Mouse (Mus musculus): Measurements from ENCODE around the gene Nelfe. TPM values are rescaled to one million over a fixed set of nuclear protein-coding genes. Genes with fewer than 3 reads are reported as not detected.
"Not testable (repeated sequence)": the region's sequence is repeated elsewhere in the genome, so short reads cannot be mapped to it uniquely, and the experiment has no call there.

Gene Nelfe
- polyA plus RNA-seq, 1 experiment, result 53.8 TPM

- no peak for DNase-seq (ENCODE audit: low read depth)
Observed at GRCm38 (mm10) chr17:34893072-34893824, 43.1 kb downstream of the Nelfe start.

GRCm38 (mm10) chr17:34894074-34894597 is 43.9 kb downstream of the Nelfe start:
- no peak for DNase-seq (ENCODE audit: low read depth)

- no peak for DNase-seq (ENCODE audit: low read depth)
Observed at GRCm38 (mm10) chr17:34894801-34895530, 44.8 kb downstream of the Nelfe start.

DNA sequence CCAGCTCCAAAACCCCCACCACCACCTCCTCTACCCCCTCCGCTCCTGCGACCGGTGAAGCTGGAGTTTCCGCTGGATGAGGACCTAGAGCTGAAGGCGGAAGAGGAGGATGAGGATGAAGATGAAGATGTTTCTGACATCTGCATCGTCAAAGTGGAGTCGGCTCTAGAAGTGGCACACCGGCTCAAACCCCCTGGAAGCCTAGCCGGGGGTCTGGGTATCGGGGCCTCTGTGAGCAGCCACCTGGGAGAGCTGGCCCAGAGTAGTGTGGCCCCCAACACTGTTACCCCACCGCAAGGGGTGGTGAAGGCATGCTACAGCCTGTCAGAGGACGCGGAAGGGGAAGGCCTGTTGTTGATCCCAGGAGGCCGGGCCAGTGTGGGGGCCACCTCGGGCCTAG is 45.5 kb downstream of the Nelfe start:
- no peak for DNase-seq (ENCODE audit: low read depth)

DNA sequence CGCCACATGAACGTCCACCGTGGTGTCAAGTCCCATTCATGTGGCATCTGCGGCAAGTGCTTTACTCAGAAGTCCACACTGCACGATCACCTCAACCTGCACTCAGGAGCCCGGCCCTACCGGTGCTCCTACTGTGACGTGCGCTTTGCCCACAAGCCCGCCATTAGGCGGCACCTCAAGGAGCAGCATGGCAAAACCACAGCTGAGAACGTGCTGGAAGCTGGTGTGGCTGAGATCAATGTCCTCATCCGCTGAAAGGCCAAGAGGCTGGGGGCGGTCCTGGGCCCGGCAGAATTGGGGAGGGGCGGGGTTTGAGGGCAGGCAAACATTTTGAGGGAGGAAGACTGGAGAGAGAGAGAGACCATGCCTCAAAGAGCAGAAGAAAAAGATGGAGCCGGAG is 46.2 kb downstream of the Nelfe start:
- no peak for DNase-seq (ENCODE audit: low read depth)

GRCm38 (mm10) chr17:34897373-34898159 is 47.4 kb downstream of the Nelfe start:
- no peak for DNase-seq (ENCODE audit: low read depth)

DNA sequence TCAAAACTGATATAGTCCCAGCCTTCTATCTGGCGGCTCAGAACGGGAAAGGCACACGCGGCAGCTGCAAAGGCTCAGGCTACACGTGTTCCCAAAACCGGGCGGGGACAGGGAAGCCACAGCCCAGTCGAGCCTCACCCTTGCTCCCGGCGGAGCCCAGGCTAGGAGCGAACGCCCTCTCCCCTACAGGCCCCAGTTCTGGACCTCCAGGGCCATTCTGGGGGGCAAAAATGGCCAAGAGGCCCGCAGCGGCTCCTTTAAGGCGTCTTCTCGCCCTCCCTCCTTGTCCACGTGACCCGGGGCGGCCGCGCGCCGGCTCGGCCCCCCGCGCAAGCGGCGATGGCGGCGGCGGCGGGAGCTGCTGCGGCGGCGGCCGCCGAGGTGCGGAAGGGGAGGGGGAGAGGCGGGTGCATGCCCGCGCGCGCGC is 48.0 kb downstream of the Nelfe start, which contains the start of the genes C2 and Ehmt2:
TSS of gene C2 (minus strand) at position 106 of the 427 bp plus-strand sequence.
TSS of gene Ehmt2 (plus strand) at position 310 of the 427 bp plus-strand sequence.
- DNase-seq (ENCODE audit: low read depth), result no peak

DNA sequence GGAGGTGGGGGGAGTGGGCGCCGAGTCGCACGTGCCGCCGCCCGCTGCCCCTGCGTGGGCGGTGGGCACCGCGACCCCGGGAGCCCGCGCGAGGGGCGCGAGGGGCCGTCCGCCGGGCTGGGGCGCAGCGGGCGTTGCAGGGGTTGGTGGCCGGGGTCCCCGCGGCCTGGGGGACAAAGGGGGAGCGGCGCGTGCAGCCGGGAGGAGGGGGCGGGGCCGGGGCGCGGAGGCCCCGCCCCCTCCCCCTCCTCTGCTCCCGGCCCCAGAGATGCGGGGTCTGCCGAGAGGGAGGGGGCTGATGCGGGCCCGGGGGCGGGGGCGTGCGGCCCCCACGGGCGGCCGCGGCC is 48.5 kb downstream of the Nelfe start:
- DNase-seq (ENCODE audit: low read depth), result no peak

GRCm38 (mm10) chr17:34899053-34899889 is 49.1 kb downstream of the Nelfe start:
- DNase-seq (ENCODE audit: low read depth), result no peak

DNA sequence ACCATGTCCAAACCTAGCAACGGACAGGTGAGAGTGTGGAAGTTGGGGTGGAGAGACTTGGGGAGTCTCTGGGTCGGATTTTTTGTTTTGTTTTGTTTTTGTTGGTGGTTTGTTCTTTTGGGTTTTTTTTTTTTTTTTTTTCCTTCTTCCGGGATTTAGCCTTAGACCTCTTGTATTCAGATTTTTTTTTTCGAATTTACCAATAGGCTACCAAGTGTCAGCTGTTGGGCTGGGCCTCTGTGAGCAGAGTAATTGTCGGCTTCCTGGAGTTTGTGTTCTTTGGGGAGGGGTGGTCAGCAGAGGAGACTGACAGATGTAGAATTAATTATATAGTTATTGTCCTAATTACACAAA is 49.7 kb downstream of the Nelfe start:
- DNase-seq (ENCODE audit: low read depth), result no peak

- DNase-seq (ENCODE audit: low read depth), result not testable (repeated sequence)
Observed at GRCm38 (mm10) chr17:34900826-34901225, 50.6 kb downstream of the Nelfe start.

GRCm38 (mm10) chr17:34901948-34902347 is 51.8 kb downstream of the Nelfe start:
- DNase-seq (ENCODE audit: low read depth), result not testable (repeated sequence)

DNA sequence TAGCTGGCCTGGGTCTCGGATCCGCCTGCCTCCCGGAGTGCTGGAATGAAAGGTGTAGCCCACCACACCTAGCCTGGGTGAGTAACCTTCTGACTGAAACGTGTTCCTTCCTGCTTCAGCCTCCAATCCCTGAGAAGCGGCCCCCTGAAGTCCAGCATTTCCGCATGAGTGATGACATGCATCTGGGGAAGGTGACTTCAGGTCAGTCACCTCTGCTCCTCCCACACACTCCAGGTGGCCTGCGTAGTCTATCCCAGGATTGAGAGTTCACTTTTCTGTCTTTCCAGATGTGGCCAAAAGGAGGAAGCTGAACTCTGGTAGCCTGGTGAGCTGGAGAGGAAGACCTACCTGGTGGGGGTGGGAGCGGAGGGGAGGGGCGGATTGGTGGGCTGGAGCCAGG is 52.7 kb downstream of the Nelfe start:
- DNase-seq (ENCODE audit: low read depth), result no peak

Other genes starting within 250 kb of the Nelfe start
- 99.2 and 108 TPM in 2 replicates for gene Rnf5, start 246.7 kb upstream of the Nelfe start, polyA plus RNA-seq (2012; rRNA removed)
- gene Agpat1, start 246.1 kb upstream of the Nelfe start, polyA plus RNA-seq (2012; rRNA removed), result 204 and 232 TPM in 2 replicates
- gene Egfl8, start 234.4 kb upstream of the Nelfe start, polyA plus RNA-seq (2012; rRNA removed), result 3.6 and 5.3 TPM in 2 replicates
- 49.6 and 62.9 TPM in 2 replicates for gene Ppt2, start 221.9 kb upstream of the Nelfe start, polyA plus RNA-seq (2012; rRNA removed)
- 15.8 and 28.1 TPM in 2 replicates for gene Prrt1, start 220.9 kb upstream of the Nelfe start, polyA plus RNA-seq (2012; rRNA removed)
- 2.9 and 9.3 TPM in 2 replicates for gene Fkbpl, start 205.6 kb upstream of the Nelfe start, polyA plus RNA-seq (2012; rRNA removed)
- 87.4 and 87.8 TPM in 2 replicates for gene Atf6b, start 203.2 kb upstream of the Nelfe start, polyA plus RNA-seq (2012; rRNA removed)
- 34.9 and 42.7 TPM in 2 replicates for gene Tnxb, start 179.9 kb upstream of the Nelfe start, polyA plus RNA-seq (2012; rRNA removed)
- gene C4b, start 106.5 kb upstream of the Nelfe start, polyA plus RNA-seq (2012; rRNA removed), result 138 and 171 TPM in 2 replicates
- 0.28 and 0.29 TPM in 2 replicates for gene Cyp21a1, start 45.8 kb upstream of the Nelfe start, polyA plus RNA-seq (2012; rRNA removed)
- gene Stk19, start 13.4 kb upstream of the Nelfe start, polyA plus RNA-seq (2012; rRNA removed), result 37.7 and 59.7 TPM in 2 replicates
- gene Dxo, start 13.4 kb upstream of the Nelfe start, polyA plus RNA-seq (2012; rRNA removed), result 62.6 and 64.9 TPM in 2 replicates
- gene Skiv2l, start 181 bp upstream of the Nelfe start, polyA plus RNA-seq (2012; rRNA removed), result 91.1 and 93.8 TPM in 2 replicates
- 70.2 and 140 TPM in 2 replicates for gene Cfb, start 12.1 kb downstream of the Nelfe start, polyA plus RNA-seq (2012; rRNA removed)
- gene Zbtb12, start 29.1 kb downstream of the Nelfe start, polyA plus RNA-seq (2012; rRNA removed), result 14.5 and 14.8 TPM in 2 replicates
- not detected in 2 replicates for gene Gm20547, start 31.7 kb downstream of the Nelfe start, polyA plus RNA-seq (2012; rRNA removed)
- 54.9 and 69.0 TPM in 2 replicates for gene C2, start 47.9 kb downstream of the Nelfe start, polyA plus RNA-seq (2012; rRNA removed)
- 230 TPM in 2 replicates for gene Ehmt2, start 48.1 kb downstream of the Nelfe start, polyA plus RNA-seq (2012; rRNA removed)
- gene Slc44a4, start 64.1 kb downstream of the Nelfe start, polyA plus RNA-seq (2012; rRNA removed), result 48.4 and 50.0 TPM in 2 replicates
- 113 and 155 TPM in 2 replicates for gene Neu1, start 80.9 kb downstream of the Nelfe start, polyA plus RNA-seq (2012; rRNA removed)
- 58.3 and 104 TPM in 2 replicates for gene Hspa1b, start 108.8 kb downstream of the Nelfe start, polyA plus RNA-seq (2012; rRNA removed)
- 0.24 TPM in 1 of 2 replicates, not detected in the other for gene Gm20481, start 119.5 kb downstream of the Nelfe start, polyA plus RNA-seq (2012; rRNA removed)
- 37.0 and 50.4 TPM in 2 replicates for gene Hspa1a, start 121.8 kb downstream of the Nelfe start, polyA plus RNA-seq (2012; rRNA removed)
- 2.4 and 4.4 TPM in 2 replicates for gene Hspa1l, start 122.3 kb downstream of the Nelfe start, polyA plus RNA-seq (2012; rRNA removed)
- 36.8 and 54.6 TPM in 2 replicates for gene Lsm2, start 131.5 kb downstream of the Nelfe start, polyA plus RNA-seq (2012; rRNA removed)
- gene Vars, start 150.6 kb downstream of the Nelfe start, polyA plus RNA-seq (2012; rRNA removed), result 127 and 175 TPM in 2 replicates
- gene Vwa7, start 166.2 kb downstream of the Nelfe start, polyA plus RNA-seq (2012; rRNA removed), result 1.2 and 1.3 TPM in 2 replicates
- gene Sapcd1, start 177.6 kb downstream of the Nelfe start, polyA plus RNA-seq (2012; rRNA removed), result 3.0 and 3.4 TPM in 2 replicates
- gene Msh5, start 196.4 kb downstream of the Nelfe start, polyA plus RNA-seq (2012; rRNA removed), result 4.7 and 5.2 TPM in 2 replicates
- gene Clic1, start 199.6 kb downstream of the Nelfe start, polyA plus RNA-seq (2012; rRNA removed), result 129 and 133 TPM in 2 replicates
- 54.7 and 62.7 TPM in 2 replicates for gene Ddah2, start 208.6 kb downstream of the Nelfe start, polyA plus RNA-seq (2012; rRNA removed)
- gene Ly6g6c, start 215.0 kb downstream of the Nelfe start, polyA plus RNA-seq (2012; rRNA removed), result 0.61 and 0.66 TPM in 2 replicates
- 1.5 and 3.3 TPM in 2 replicates for gene Mpig6b, start 215.8 kb downstream of the Nelfe start, polyA plus RNA-seq (2012; rRNA removed)
- gene Ly6g6e, start 226.5 kb downstream of the Nelfe start, polyA plus RNA-seq (2012; rRNA removed), result 19.1 and 23.4 TPM in 2 replicates
- gene Ly6g6d, start 227.7 kb downstream of the Nelfe start, polyA plus RNA-seq (2012; rRNA removed), result 15.7 and 17.2 TPM in 2 replicates
- 0.09 TPM in 1 of 2 replicates, not detected in the other for gene Ly6g6f, start 235.2 kb downstream of the Nelfe start, polyA plus RNA-seq (2012; rRNA removed)
- gene Abhd16a, start 238.9 kb downstream of the Nelfe start, polyA plus RNA-seq (2012; rRNA removed), result 211 and 233 TPM in 2 replicates

Measured in gonadal fat pad, adult 2 months (tissue).